8 mouse cellular contexts compared by ENCODE assay signal in the genomic region with DNA sequence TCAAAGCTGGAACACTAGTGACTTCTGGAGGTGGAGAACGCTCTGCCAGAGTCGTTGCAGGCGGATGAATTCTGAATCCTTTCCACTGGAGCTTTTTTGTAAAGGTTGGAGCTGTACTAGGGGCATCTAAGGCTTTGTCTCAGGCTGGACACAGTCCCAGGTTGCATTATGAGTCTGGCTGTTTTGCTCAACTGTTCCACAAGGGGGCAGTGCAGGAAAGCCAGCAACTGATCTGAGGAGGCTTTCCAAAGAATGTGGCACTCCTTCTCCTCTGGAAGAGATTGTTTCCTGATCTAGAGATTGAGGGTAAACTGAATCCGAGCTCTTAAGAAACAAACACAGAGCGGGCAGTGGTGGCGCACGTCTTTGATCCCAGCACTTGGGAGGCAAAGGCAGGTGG.
DNase-seq lines count a peak whose midpoint lies in the region; ATAC-seq and TF ChIP-seq lines count a peak whose summit lies in the region.

No protein-coding gene starts in this region.

- H3K36me3 ChIP-seq in embryonic facial prominence, embryonic 10.5 days (replicated peaks), result no peaks in the 10 kb centered on the region
- H3K36me3 ChIP-seq in kidney, embryonic 16.5 days (ENCODE audit: insufficient read depth, low read length), result no peaks in the 10 kb centered on the region
- H3K36me3 ChIP-seq in liver, adult 2 months (ENCODE audit: control insufficient read depth, insufficient read depth, low read length), result no peaks in the 10 kb centered on the region
- no peaks in the 10 kb centered on the region for H3K36me3 ChIP-seq in neural tube, embryonic 11.5 days (ENCODE audit: control insufficient read depth, insufficient read depth, low read length)

- no peaks in the 10 kb centered on the region for H3K79me2 ChIP-seq in liver, adult 2 months (ENCODE audit: control insufficient read depth, insufficient read depth, low read length)

- no peaks in the 10 kb centered on the region for H3K27me3 ChIP-seq in embryonic facial prominence, embryonic 10.5 days (replicated peaks; ENCODE audit: low read depth, poor library complexity, severe bottlenecking)
- no peaks in the 10 kb centered on the region for H3K27me3 ChIP-seq in kidney, embryonic 16.5 days (ENCODE audit: insufficient read depth, low read length)
- H3K27me3 ChIP-seq in liver, adult 2 months (ENCODE audit: control insufficient read depth, insufficient read depth, low read length), result no peaks in the 10 kb centered on the region
- no peaks in the 10 kb centered on the region for H3K27me3 ChIP-seq in neural tube, embryonic 11.5 days (ENCODE audit: control insufficient read depth, insufficient read depth, low read length)

- no peak overlapping the region for H3K27ac ChIP-seq in embryonic facial prominence, embryonic 10.5 days (replicated peaks)
- H3K27ac ChIP-seq in kidney, embryonic 16.5 days (ENCODE audit: low read length), result no peak overlapping the region
- H3K27ac ChIP-seq in liver, adult 2 months (replicated peaks; ENCODE audit: insufficient read depth, low read depth, low read length), result no peak overlapping the region
- no peak overlapping the region for H3K27ac ChIP-seq in neural tube, embryonic 11.5 days (ENCODE audit: low read depth, low read length)

- H3K9me3 ChIP-seq in embryonic facial prominence, embryonic 10.5 days, result no peaks in the 10 kb centered on the region
- H3K9me3 ChIP-seq in kidney, embryonic 16.5 days (ENCODE audit: low read length), result no peaks in the 10 kb centered on the region
- H3K9me3 ChIP-seq in neural tube, embryonic 11.5 days (ENCODE audit: control insufficient read depth, low read length), result no peaks in the 10 kb centered on the region

- TF ChIP-seq CTCF in liver, adult 2 months (IDR thresholded peaks at IDR 0.05; ENCODE audit: low read depth, low read length), result peak; percentile 72; the same call in 1 of the 2 replicates

- TF ChIP-seq POLR2A in liver, adult 2 months (IDR thresholded peaks at IDR 0.05; ENCODE audit: extremely low read depth, insufficient read depth, low read length), result no peak

- peak; percentile 72 for DNase-seq in 416B (ENCODE audit: low read depth)
- peak; percentile 73 for DNase-seq in adrenal gland, postnatal 25 days
- DNase-seq in embryonic facial prominence, embryonic 10.5 days (ENCODE audit: low spot score), result peak; percentile 81
- DNase-seq in heart, adult 8-10 months (ENCODE audit: low spot score), result peak; percentile 66
- DNase-seq in liver, adult 2 months (ENCODE audit: extremely low read depth, low read depth, low spot score), result peak; percentile 30
- DNase-seq in neural tube, embryonic 11.5 days (ENCODE audit: low spot score), result peak; percentile 81
- peak; percentile 45 for DNase-seq in testis, postnatal 14 days (ENCODE audit: low spot score)

- peak; percentile 76; the same call in 1 of the 2 replicates for ATAC-seq in kidney, embryonic 16.5 days (ENCODE audit: low FRiP score, low TSS enrichment)
- ATAC-seq in neural tube, embryonic 11.5 days (ENCODE audit: insufficient read depth, low FRiP score, low TSS enrichment), result no peak; the same call in 1 of the 2 replicates

- no peak overlapping the region for H3K4me3 ChIP-seq in embryonic facial prominence, embryonic 10.5 days
- no peak overlapping the region for H3K4me3 ChIP-seq in kidney, embryonic 16.5 days (ENCODE audit: low read length)
- H3K4me3 ChIP-seq in liver, adult 2 months (ENCODE audit: insufficient read depth, low read depth, low read length), result no peak overlapping the region
- H3K4me3 ChIP-seq in neural tube, embryonic 11.5 days (ENCODE audit: low read depth, low read length), result no peak overlapping the region

- WGBS in embryonic facial prominence, embryonic 10.5 days, result 10% methylated on average over 7 of the region's 7 CpGs
- WGBS in kidney, embryonic 16.5 days, result 8% methylated on average over 7 of the region's 7 CpGs
- 13% methylated on average over 7 of the region's 7 CpGs for WGBS in liver, adult 2 months
- 13% methylated on average over 7 of the region's 7 CpGs for WGBS in neural tube, embryonic 11.5 days

- H3K9ac ChIP-seq in kidney, embryonic 16.5 days (replicated peaks; ENCODE audit: low read length), result no peak overlapping the region
- H3K9ac ChIP-seq in liver, adult 2 months (ENCODE audit: low read depth, low read length), result no peak overlapping the region
- H3K9ac ChIP-seq in neural tube, embryonic 11.5 days (ENCODE audit: low read length), result no peak overlapping the region

- H3K4me1 ChIP-seq in embryonic facial prominence, embryonic 10.5 days, result 0 out of 2 replicates have a peak, but pooled peaks cover 3% of the 10 kb centered on the region
- no peaks in the 10 kb centered on the region; the same call in 1 of the 2 replicates for H3K4me1 ChIP-seq in kidney, embryonic 16.5 days (ENCODE audit: insufficient read depth, low read length)
- no peaks in the 10 kb centered on the region for H3K4me1 ChIP-seq in liver, adult 2 months (ENCODE audit: control insufficient read depth, insufficient read depth, low read length)
- no peaks in the 10 kb centered on the region for H3K4me1 ChIP-seq in neural tube, embryonic 11.5 days (ENCODE audit: control insufficient read depth, insufficient read depth, low read length)

- no peak overlapping the region for H3K4me2 ChIP-seq in kidney, embryonic 16.5 days (replicated peaks; ENCODE audit: low read depth, low read length)
- no peak overlapping the region for H3K4me2 ChIP-seq in neural tube, embryonic 11.5 days (ENCODE audit: low read depth)

Comparison
In these comparisons a context has a peak if more than half of its experiments do, and no peak if none do; other contexts are left out.
1. DNase-seq: peak in every context shown above with its lines; median percentile 81 in embryonic facial prominence, embryonic 10.5 days; 81 in neural tube, embryonic 11.5 days; 73 in adrenal gland, postnatal 25 days; 72 in 416B; 66 in heart, adult 8-10 months; 45 in testis, postnatal 14 days; 30 in liver, adult 2 months.